Mouse (Mus musculus) adrenal gland, postnatal 10 days (tissue): ENCODE data around the gene Cavin1. TPM values are rescaled to one million over a fixed set of nuclear protein-coding genes. Genes with fewer than 3 reads are reported as not detected.

ENCODE experiments used
- DNase-seq: peaks from one replicate; pipeline ENCODE4 v3.0.0; 2021; ENCODE audit warnings: mixed read lengths
- total RNA-seq, 2 experiments: library from RNA; stranded (reverse); gene quantifications; 2 replicates each; pipeline ENCODE4 v1.2.3; 2021

The Cavin1 gene
- total RNA-seq, 2 experiments from 2014 or later = 327 to 368 TPM

DNA sequence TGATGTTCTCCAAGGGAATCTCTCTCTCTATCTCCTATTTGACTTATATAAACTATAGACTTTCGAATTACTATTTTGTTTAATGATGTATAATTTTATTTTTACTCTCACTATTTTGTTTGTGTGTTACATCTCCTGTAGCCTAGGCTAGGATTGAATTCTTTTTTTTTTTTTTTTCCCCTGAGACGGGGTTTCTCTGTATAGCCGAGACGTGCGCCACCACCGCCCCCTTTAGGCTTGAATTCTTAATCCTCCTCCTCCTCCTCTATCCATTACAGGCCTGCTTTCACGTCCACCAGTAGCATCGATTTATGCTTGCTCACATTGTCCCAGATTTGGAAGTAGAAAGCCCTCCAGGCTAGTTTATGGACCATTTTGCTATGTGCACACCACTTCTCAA, 11.4 kb upstream of the Cavin1 start:
- DNase-seq = no peak

DNA sequence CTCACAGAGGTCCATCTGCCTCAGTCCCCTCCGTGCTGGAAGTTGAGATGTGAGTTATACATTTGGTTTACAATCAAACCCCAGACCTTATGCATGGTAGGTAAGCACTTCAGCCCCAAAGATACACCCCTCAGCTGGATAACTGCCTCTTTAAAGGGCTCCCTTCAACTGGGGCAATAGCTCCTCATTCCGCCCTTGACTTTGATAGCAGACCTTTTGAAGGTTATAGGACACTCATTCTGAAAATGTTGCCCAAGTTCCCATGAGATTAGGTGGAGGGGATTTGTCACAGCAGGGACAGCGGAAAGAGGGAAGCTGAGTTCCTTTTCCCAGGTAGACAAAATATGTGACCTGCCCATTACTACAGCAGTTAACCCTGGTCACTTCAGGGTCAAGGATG, 10.5 kb upstream of the Cavin1 start:
- no peak for DNase-seq

DNA sequence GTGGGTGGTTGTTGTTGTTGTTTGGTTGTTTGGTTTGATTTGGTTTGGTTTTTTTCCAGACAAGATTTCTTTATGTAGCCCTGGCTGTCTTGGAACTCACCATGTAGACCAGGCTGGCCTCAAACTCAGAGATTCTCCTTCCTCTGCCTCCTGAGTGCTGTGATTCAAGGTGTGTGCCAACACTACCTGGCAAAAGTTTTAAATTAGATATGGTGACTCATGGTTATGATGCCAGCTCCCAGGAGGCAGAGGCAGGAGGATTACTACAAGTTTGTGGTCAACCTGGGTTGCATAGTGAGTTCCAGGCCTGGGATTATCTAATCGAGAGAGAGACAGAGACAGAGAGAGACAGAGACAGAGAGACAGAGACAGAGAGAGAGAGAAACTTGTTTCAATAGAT, 9.8 kb upstream of the Cavin1 start:
- no peak for DNase-seq

DNA sequence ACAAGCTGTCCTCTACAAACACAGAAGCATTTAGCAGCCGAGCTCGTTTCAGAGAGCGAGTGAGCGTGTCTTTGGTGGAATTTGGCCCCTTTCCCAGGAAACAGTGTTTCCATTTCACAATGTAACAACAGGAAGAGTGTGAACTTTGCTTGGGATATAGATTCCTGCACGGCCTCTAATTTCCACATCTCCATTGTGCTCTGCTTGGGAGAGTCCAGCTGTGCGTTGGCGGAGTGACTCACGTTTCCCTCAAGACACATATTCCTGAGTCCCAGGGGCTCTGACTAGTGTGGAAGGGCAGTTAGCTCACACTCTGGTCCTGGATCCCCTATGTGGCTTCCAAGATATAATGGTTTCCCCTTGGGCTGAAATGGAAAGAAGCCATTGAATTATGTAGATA, 9.2 kb upstream of the Cavin1 start:
- DNase-seq = peak; percentile 69

DNA sequence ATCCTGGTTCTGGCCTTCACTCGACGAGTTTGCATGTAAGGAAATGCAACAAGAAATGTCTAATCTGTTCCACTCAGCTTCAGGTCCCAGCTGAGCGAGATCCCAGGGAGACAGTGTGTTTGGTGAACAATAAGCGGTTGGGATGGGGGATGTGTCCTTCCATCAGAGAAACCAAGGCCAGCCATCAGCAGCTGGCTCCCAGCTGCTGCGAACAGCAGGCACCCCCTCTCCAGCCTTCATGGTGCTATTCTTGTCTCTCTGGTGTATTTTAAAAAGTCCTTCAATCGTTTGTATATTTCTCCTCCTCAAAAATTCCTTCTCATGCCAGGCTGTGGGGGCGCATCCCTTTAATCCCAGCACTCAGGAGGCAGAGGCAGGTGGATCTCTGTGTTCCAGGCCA, 4.6 kb upstream of the Cavin1 start:
- no peak for DNase-seq

DNA sequence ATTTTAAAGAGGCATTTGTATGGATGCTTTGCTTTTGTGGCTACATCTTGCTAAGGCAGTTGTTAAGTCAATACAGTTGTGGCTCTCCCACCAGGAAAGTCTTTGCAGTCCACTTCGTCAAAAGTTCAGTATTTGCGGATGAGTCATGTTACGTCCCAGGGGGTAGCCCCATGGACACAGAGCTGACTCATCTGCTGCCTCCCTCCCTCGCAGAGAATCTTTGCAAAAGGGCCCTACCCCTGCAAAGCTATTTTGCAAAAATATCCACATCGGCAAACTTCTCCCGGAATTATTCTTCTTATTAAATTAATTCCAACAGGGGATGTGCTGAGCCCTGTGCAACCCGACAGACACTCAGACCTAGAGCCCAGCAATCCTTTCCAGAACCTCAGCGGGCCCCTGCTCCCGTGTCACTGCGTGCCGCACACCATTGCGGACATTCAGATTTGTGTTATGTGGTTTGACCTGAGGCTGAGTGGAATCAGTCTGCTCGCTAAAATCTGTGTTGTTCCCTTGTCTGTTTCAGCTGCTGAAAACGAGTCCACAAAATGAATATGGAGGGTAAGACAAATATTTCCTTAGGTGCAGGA, 3.8 kb upstream of the Cavin1 start:
- peak; percentile 69 for DNase-seq

DNA sequence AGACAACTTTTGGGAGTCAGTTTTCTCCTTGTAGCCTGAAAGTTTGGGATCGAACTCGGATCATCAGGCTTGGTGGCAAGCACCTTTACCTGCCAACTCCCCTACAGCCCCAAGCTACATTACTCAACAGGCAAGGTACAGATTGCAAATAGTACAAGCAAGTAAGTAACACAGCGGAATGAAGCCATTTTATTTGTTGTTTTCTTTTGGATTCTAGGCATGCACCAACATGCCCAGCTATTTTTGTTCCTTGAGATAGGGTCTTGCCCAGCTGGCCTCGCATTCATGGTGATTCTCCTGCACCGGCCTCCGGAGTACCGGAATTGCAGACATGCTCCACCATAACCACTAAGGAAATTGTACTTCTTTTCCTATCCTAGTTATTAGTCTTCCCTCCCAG, 2.6 kb upstream of the Cavin1 start:
- DNase-seq = no peak

DNA sequence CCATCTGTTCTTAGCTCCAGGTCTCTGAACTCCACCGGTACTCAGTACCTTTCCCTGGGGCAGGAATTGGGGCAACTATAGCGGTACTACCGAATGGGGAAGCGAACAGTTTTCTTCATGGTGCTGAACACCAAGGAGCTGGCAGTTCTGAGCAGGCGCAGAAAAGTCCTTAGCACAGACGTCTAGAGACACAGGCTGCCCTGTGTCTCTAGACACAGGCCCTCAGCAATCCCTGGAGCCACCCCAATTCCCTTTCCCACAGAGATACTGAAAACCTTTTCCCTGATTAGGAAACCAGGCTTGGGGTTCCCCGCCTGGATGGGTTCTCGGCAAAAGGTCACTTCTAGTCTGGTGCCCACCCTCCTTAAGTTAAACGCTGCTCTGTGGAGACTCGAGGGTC, 768 bp upstream of the Cavin1 start:
- DNase-seq = peak; percentile 62

DNA sequence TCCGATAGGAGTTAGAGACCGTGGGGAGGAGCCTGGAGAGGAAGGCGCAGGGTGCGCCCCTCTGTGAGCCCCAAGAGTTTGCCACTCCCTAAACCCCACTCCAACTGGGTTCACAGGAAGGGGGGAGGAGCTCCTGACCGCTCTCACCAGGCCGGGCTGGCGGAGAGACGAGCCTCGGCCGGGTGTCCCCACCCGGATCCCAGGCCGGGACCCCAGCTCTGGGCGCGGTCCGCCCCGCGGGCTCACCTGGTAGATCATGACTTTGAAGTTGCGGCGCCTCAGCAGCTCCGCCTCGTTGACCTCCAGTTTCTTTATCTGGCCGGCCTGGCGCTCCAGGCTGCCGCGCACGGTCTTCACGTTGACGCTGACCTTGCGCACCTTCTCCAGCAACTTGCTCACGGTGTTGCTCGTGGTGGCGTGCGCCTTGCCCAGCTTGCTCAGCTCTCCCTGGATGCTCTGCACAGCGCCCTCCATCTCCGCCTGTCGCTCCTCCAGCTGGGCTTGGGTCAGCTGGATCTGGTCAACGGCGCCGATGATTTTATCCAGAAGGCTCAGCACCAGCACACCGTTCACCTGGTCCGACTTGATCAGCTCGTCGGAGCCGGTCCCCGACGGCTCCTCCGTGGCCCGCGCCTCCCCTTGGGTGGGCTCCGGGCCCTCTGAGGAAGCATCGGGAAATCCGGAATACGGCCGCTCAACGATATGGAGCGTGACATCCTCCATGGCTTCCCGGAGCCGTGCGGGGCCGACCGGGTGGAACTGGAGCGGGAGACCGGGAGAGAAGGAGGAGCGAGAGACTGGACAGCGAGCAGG, 737 bp downstream of the Cavin1 start:
- DNase-seq = peak; percentile 73

DNA sequence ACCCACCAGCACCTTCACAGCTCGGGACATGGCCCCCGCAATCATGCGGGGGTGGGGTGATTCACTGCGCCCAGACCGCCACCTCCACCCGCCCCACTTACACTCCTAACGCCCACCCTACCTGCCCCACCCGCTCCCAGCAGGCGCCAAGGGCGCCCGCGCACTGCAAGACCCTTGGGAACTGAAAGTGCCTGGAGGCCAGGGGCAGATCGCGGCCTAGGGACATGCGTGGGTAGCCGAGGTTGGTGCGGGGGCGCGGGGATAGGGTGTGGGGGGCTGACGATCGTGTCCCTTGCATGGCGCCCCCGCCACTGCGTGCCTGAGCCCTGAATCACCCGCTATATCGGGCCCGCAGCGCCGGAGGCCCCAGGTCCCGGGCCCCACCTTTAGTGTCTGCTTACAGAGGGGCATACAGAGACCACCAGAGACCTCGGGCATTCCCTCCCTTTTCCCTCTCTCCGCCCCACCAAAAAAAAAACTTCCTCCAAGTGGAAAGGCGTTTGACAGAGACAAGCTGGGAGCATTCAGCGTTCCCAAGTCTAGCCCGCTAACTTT, 1.4 kb downstream of the Cavin1 start:
- peak; percentile 56 for DNase-seq

DNA sequence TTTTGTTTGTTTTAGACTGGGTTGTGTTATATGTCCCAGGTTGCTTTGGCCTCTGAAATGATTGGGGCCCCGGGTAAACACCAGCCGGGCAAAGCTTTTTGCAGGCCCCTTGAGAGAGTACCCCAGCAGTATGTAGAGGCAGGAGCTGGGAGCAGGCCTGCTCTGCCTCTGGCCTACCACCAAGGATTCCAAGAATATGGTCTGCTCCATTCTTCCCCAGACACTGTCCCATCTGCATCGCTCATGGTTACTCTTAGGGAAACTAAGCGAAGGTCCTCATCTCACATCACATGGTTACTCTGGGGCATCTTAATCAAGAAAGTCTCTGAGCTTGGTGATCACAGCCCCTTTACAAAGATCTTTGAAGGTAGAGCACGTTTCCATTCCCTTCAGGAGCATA, 2.2 kb downstream of the Cavin1 start:
- DNase-seq = no peak

DNA sequence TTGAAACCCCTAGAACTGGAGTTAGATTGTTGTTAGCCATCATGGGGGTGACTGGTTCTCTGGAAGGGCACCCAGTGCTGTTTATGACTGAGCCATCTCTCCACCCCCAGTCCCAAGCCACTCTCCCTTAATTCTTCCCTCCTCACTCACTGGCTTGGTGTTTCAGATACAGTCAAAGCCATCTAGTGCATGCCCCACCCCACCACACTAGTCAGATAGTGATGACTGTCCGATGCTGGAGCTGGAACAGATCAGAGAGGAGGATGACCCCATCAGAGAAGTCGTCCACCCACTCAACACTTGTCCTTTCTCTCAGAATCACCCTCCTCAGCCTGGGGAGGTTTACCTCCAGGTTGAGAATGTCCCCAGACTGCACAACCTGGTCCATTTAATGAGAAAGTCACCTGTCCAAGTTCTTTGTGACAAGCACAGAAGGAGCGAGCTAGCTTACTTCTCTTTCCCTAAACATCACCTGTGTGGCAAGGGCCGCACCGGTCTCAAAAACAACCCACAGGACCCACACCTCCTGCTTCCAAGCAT, 2.7 kb downstream of the Cavin1 start:
- DNase-seq = no peak

DNA sequence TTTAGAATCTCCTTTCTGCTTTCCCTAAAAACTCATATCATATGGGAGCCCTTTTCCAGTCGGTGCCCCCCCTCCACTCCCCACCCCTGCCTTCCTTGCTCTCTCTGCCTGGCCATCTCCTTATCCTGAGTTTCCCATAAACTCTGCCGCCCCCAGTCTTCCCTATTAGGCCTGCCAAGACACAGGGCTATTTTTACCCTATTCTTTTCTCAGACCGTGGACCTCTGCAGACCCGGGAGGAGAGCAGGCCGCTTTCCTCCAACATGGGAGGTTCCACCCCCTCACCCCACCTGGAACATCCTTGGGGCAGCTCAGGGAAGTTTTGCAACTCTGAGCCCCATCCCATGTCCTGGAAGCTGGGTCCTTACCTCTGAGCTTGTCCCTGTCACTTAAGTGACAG, 3.3 kb downstream of the Cavin1 start:
- DNase-seq = no peak

DNA sequence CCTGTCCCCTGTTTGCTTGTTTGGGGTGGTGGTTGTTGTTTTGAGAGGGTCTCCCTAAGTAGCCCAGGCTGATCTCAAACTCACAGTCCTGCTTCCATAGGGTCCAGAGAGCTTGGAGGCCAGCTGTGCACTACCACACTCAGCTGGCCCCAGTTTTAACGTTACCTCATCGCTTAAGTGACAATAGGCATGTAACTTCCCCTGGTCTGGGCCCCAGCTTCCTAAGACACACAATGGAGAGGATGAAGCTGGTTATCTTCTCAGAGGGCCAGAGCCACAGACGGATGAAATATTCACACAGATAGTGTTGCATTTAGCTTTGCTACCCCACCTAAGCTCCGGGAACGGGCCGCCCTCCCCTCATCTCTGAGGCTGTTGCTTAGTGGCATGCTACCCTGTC, 4.9 kb downstream of the Cavin1 start:
- no peak for DNase-seq

DNA sequence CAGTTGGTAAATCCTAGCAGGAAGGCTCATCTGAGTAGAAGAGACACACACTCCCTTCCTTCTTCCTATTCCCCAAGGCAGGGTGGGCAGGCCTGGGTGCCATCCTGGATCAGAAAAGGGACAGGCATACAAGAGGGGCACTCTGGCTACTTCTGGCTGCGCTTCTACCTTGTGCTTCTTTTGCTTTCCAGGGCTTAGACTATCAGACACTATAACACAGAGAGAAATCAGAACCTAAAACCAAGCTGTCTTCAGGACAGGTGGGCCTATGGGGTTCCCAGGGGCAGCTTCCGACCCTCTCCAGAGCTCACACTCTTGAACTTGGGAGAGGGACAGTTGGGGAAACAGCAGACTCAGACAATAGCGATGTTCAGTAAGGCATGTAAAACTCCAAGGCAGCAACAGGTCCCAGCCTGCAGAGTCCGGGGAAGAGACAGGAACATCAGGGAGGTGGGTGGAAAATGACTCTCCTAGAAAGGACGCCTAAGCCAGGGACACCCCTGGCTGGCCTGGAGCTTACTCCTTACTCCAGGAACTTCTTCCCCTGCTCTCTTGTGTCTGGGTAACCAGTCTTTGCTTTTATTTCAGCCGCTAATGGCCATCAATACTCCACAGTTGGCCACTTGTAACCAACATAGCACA, 5.7 kb downstream of the Cavin1 start:
- no peak for DNase-seq

DNA sequence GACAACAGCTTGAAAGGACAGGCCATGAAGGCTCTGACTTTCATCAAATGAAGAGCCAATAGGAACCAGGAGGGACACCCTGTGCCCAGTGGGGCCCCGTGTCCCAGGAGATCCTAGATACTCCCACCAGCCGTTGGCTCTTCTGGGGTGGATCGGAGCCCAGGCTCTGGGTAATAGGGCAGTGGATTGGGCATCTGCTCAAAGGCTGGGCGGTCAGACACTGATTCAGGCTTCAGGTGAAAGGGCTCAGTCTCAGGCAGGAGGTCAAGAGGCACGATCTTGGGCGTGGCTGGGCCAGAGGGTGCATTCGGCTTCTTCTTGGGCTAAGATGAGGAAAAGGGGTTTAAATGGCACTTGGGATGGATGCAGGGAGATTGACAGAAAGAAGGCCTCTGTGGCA, 6.5 kb downstream of the Cavin1 start:
- peak; percentile 62 for DNase-seq

DNA sequence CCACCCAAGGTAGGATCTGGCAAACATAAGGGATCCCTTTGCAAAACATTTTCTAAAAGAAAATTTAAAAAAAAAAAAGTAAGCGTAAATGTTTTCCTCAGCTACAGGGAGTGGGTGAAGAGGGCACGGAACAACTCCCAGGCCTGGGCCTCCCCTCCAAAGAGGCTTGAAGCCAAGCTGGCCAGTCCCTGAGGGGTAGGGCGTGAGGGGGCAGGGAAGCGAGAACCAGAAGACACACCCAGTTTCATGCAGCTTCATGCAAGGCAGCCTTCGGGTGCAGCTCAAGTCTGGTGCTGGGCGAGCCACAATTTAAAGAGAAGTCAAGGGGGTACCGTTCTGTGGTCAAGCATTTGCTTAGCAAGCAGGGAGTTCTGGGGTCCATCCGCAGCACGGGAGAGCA, 7.0 kb downstream of the Cavin1 start:
- peak; percentile 83 for DNase-seq

DNA sequence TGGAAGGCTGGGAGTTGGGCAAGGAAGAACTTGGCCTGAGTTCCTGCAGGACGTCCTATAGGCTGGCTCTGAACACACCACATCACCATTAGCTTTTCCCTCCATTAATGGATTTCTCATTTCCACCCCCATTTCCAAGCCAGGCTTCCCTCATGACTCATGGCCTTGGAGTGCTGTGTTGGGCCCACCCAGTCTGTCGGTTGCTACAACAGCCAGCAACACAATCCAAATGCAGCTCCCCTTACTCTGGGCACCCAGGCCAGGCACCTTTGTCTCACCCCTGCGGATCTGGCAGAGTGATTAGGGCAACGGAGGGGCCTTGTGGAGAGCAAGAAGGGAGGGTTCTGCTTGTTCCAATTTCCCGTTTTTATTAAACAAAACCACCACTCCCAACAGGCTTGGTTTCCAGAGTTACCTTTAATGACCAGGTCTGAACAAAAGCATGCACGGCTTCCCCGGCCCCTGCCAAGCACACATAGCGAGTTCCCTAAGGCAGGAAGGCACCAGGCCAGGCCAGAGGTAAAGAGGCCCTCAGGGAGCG, 8.2 kb downstream of the Cavin1 start:
- peak; percentile 74 for DNase-seq

DNA sequence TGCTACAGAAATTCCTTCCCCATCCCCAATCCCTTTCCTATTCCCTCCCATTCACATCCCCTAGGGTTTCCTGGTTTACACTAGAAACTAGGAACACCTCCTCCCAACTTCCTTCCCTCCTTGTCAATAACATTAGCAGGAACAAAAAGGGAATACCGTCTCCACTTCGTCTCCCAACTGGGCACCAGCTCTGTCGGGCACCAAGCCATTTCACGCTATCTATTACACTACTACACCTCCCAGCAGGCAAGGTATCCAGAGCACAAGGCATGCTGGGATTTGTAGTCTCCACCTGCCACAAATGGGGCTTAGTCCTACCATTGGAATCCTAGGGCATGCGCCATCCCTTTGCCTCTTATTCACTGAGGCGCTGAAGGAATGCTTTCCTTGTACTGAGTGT, 10.1 kb downstream of the Cavin1 start:
- peak; percentile 81 for DNase-seq

DNA sequence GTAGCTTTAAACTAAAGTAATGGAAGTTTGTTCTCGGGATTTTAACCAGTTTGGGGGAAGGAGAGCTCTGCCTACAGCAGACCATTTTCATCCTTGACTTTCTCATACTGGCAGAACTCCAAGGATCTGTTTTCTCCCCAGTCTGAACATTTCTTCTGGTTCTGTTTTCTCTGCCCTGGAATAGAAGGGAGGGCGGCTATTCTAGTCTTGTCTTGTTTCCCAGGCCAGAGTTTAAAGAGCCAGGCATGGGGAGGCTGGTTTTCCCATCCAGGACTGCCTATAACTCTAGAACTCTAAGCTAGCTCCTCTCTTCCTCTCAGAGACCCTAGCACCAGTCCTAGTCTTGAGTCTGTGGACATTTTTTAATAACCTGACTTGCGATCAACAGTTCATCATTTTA, 10.9 kb downstream of the Cavin1 start:
- DNase-seq = no peak

DNA sequence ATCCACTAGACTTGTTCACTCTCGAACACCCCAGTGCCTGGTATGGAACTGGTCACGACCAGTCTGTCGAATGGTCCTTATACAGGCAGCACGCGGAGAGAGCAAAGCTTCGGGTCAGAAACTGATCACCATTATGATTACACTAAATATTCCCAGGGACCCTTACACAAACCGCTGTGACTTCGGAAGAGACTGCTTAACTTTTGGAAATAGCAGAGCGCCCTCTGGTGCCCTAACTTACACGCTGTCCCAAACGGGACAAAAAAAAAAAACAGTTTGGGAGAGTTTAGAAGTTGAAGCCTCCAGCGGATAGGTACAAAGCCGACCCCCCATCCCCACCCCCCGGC, 11.2 kb downstream of the Cavin1 start:
- peak; percentile 78 for DNase-seq

DNA sequence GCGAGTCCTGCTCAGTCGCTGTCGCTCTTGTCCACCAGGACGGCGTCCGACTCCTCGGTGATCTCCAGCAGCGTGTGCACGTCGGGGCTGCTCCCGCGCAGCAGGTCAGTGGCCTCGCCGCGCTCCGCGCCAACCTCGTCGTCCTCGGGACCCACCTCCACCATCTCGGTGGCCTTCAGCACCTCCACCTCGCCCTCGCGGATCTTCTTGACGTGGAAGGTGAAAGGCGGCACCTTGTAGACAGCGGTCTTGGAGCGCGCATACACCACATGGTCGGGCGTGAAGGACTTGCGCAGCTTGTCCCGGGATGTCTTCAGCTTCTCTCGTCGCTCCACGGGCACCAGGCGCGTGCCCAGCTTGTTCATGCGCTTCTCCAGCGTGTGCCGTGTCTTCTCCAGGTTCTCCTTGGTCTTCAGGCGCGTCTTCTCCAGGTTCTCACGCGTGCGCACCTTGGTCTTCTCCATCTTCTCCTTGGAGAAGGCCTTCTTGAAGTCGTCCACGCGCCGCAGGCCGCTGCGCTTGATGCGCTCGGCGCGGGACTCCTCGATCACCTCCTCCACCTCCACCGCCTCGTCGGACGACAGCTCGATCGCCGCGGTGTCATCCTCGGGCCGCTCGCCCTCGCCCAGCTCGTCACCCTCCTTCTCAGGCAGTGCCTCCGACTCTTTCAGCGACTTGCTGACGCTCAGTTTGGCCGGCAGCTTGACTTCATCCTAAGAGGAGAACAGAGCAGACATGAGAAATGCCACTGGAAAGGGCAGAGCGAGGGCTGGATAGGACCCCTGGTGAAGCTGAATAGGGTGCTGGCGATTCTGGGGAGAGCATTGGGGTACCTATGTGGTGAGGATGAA, 11.8 kb downstream of the Cavin1 start:
- DNase-seq = no peak
